Mouse (Mus musculus) adrenal gland (tissue): Measurements from ENCODE around the gene Dytn.

Experiments
- intact Hi-C: fragments of 180-260 bp; cut with DNase I; formaldehyde crosslinking; loops from one replicate; pipeline ENCODE4 v1.15.1; 2025

The Dytn gene

DNA sequence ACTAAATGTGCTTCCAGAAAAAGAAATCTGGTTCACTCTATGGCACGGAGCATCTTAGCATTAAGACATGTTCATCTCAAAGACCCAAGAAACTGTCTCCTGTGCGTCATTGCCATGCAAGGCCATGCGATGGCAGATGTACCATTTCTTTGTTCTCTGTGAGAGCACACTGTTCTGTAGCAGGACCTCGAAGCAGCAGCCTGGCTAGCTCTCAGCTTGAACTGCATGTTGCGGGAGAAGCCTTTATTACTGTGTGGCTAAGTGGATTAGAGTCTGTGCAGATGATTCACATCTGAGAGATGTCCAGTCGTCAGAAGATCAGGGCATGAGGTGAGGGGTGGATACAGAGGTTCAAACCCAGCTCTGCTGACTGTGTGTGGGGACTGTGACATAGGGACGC, 99.9 kb downstream of the Dytn start:
- intact Hi-C loops: no loop called here

DNA sequence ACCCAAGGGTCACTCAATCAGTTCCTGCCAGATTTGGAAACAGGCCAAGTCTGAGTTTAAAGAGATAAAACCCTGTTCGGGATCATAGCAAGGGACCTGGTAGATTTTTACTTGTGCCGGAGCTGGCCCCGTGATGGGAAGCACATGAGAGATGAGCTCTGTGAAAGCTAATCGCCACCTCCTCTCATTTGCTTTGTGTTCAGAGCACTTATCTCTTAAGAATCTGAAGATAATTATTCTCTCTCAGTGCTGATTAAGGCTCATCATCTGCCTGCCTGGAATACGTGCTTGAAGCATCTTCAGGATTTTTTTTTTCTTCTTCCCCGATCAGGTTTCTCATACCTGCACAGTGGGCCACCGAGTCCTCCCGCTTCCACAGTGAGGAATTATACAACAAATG, 107.6 kb downstream of the Dytn start:
- intact Hi-C loops: no loop called here

DNA sequence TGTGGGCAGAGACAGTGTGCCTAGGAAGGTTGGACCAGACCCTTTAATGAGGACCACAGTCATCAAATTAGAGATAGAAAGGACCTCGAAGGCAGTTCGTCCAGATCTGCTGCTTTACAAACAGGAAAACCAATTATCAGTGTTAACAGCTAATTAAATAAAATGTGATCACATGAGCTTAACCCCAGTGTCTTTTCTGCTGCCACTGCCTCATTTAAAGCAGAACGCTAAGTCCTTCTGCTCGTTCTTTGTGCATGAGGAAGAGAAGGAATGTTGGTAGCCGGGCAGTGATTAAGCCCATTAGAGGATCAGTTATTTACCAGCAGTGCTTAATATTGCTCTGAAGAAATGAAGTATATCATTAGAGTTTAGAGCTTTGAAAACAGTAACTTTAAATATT, 109.9 kb downstream of the Dytn start:
- intact Hi-C loops: no loop called here

DNA sequence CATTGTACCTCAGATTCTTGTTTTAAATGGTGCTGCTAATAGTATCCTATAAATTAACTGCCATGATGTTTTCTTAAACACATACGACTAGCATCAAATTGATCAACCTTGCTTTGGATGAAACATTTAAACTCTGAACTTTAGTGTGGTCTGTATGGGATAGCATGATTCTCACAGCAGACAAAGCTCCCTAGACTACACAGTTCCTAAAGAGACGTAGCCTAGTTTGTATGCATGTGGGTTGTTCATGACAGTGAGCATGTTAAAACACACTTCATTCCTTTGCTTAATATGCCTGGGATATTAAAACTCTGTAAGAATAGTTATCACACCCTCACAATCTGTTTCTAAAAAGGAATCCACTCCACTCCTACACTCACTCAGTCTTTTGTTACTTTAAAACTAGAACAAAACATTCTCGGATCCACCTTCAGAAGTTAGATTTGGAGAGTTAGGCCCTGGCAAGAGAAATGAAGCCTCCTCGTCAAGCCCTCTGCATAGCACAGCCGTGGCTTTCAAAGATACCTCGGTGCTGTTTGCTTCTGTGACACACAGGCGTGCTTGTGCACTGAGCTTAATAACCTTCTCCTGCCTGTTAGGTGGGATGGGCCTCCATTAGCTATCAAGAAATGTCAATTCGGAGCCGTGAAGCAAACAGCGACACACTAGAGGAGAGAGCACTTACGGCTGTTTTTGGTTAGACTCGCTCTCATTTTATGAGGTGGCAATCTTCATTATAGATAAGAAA, 112.7 kb downstream of the Dytn start:
- intact Hi-C loops: no loop called here

DNA sequence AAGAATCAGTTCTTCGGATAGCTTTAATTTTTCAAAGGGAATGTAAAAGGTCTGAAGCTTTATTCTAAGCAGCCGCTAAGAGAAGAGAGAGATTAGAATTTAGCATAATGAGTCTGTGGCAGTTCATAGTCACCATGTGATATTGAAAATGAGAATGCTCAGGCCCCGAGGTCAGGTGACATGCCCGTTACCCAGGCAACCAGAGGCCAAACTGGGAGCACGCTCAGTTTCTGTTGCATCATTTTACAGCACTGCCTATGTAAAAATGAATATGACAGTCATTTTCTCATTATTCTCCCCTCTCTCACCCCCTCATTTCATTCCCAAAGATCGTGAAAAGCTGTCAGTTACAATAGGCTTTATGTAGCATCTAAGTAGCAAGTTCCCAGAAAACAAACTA, 113.3 kb downstream of the Dytn start:
- intact Hi-C loops: no loop called here
